Mouse (Mus musculus) left cerebral cortex, adult 8-10 months (tissue): ENCODE measurements around the gene Tstd3. TPM values are rescaled to one million over a fixed set of nuclear protein-coding genes. Genes with fewer than 3 reads are reported as not detected.

Experiments
- DNase-seq, 2 experiments: peaks; one replicate each; pipeline ENCODE4 v3.0.0; 2022; ENCODE audit warnings: low spot score in 2 of 2
- total RNA-seq, 4 experiments: library from RNA; stranded (reverse); gene quantifications; 2 replicates each; pipeline ENCODE4 v1.2.4; 2022

The Tstd3 gene
- total RNA-seq = 10 to 100 TPM; 24.4 to 26.5 (median 25.7) TPM

- peak; percentile 63 to 67 for DNase-seq
Observed at GRCm38 (mm10) chr4:21766863-21767304, at the start of gene Tstd3, which contains the start of gene Usp45. Gene Tstd3 (minus strand): TSS chr4:21767212. Gene Usp45 (plus strand): TSS chr4:21767156.

GRCm38 (mm10) chr4:21814029-21814428 is 47.0 kb upstream of the Tstd3 start:
- peak in 1 of 2 experiments; percentile 20 for DNase-seq

- no peak for DNase-seq
Observed at GRCm38 (mm10) chr4:21812635-21813034, 45.6 kb upstream of the Tstd3 start.

- DNase-seq = no peak
Observed at GRCm38 (mm10) chr4:21810608-21811007, 43.6 kb upstream of the Tstd3 start.

GRCm38 (mm10) chr4:21807204-21807603 is 40.2 kb upstream of the Tstd3 start:
- DNase-seq = no peak

- DNase-seq = no peak
Observed at GRCm38 (mm10) chr4:21801620-21802019, 34.6 kb upstream of the Tstd3 start.

GRCm38 (mm10) chr4:21801013-21801412 is 34.0 kb upstream of the Tstd3 start:
- DNase-seq = no peak

GRCm38 (mm10) chr4:21793631-21794030 is 26.6 kb upstream of the Tstd3 start:
- DNase-seq = no peak

- no peak for DNase-seq
Observed at GRCm38 (mm10) chr4:21789836-21790235, 22.8 kb upstream of the Tstd3 start.

GRCm38 (mm10) chr4:21788903-21789302 is 21.9 kb upstream of the Tstd3 start:
- DNase-seq = no peak

GRCm38 (mm10) chr4:21786268-21786667 is 19.3 kb upstream of the Tstd3 start:
- DNase-seq = no peak

GRCm38 (mm10) chr4:21780816-21781726 is 14.1 kb upstream of the Tstd3 start:
- DNase-seq = no peak

GRCm38 (mm10) chr4:21776946-21777265 is 9.9 kb upstream of the Tstd3 start:
- no peak for DNase-seq

- peak; percentile 79 to 83 for DNase-seq
Observed at GRCm38 (mm10) chr4:21776091-21776945, 9.3 kb upstream of the Tstd3 start.

GRCm38 (mm10) chr4:21772306-21772705 is 5.3 kb upstream of the Tstd3 start:
- DNase-seq = no peak

- DNase-seq = no peak
Observed at GRCm38 (mm10) chr4:21771064-21771463, 4.1 kb upstream of the Tstd3 start.

GRCm38 (mm10) chr4:21766171-21766862 is 695 bp downstream of the Tstd3 start:
- no peak for DNase-seq

GRCm38 (mm10) chr4:21763827-21764226 is 3.2 kb downstream of the Tstd3 start:
- no peak for DNase-seq

GRCm38 (mm10) chr4:21761416-21762160 is 5.4 kb downstream of the Tstd3 start:
- DNase-seq = no peak

- DNase-seq = no peak
Observed at GRCm38 (mm10) chr4:21758860-21759259, 8.2 kb downstream of the Tstd3 start.
